ENCODE assay signal across 9 mouse cellular contexts in the genomic region with DNA sequence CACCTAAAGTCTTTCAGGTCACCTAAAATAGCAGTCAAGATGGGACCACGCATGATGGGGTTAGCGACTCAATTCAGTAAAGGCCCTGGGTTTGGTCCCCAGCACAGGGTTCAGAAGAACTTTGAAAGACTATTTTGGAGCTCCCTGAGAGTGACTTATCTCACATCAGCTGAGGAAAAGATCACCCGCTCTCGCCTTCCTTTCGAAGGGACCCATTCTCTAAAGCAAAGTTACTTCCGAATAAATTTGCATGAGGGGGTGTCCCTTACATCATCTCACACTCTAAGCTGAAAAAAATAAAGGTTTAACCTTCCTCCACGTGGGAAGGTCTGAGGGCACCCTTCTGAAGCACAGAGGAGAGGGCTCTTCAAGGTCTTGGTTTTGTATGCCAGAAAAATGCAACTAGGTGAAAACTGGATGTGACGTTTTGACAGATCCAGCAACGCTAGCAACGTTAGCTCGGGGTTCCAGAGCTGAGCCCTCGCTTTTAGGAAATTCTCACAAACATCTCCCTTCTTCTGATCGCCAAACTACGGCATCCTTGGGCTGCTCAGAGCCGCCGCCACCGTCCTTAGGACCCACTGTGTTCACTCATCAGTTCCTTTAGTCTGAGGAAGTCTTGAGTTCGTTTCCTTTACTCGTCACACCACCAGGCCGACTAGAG. TPM values are rescaled to one million over a fixed set of nuclear protein-coding genes. Genes with fewer than 3 reads are reported as not detected.
DNase-seq lines count a peak whose midpoint lies in the region; ATAC-seq and TF ChIP-seq lines count a peak whose summit lies in the region.
"Had no signal": no experiment of that assay in that cellular context is flagged by ENCODE, and none has a peak within 500 bp of the region (broad histone marks: within the 10 kb centered on the region; RNA-seq: fewer than 3 reads in every experiment).

No protein-coding gene starts in this region.

- peak overlapping the region; percentile 46 for H3K4me2 ChIP-seq in hindbrain, embryonic 11.5 days (replicated peaks; ENCODE audit: low read depth, low read length)

- H3K9ac ChIP-seq in ES-E14 (ENCODE audit: insufficient read depth, low read depth, low read length, poor library complexity, severe bottlenecking): peak overlapping the region; percentile 70
- H3K9ac ChIP-seq in hindbrain, embryonic 11.5 days (ENCODE audit: low read depth, low read length): peak overlapping the region; percentile 74; the same call in 1 of the 2 replicates

- H3K9me3 ChIP-seq in erythroblast, embryonic 14.5 days (ENCODE audit: control insufficient read depth, low read length): peaks cover 13% of the 10 kb centered on the region
- no peaks in the 10 kb centered on the region for H3K9me3 ChIP-seq in ES-E14 (ENCODE audit: control insufficient read depth, insufficient read depth, low read depth, low read length)
- no peaks in the 10 kb centered on the region for H3K9me3 ChIP-seq in hindbrain, embryonic 11.5 days (ENCODE audit: control insufficient read depth, low read length)

- DNase-seq in ES-E14 (ENCODE audit: low read depth, low spot score): no peak
- DNase-seq in hindbrain, embryonic 11.5 days (ENCODE audit: low spot score): no peak
- DNase-seq in lung, postnatal 36 days: peak; percentile 19
- peak; percentile 20 to 31 for DNase-seq in thymus, postnatal 10 days (ENCODE audit: low spot score in 2 of 2)
- DNase-seq in urinary bladder, adult 18-20 months (ENCODE audit: low spot score in 2 of 2): no peak
- no peak for DNase-seq in embryo, embryonic 9.5 days (ENCODE audit: extremely low spot score)

- no peaks in the 10 kb centered on the region for H3K36me3 ChIP-seq in erythroblast, embryonic 14.5 days (ENCODE audit: control insufficient read depth)
- H3K36me3 ChIP-seq in ES-E14 (ENCODE audit: control insufficient read depth, insufficient read depth, low read length, poor library complexity, severe bottlenecking): no peaks in the 10 kb centered on the region
- no peaks in the 10 kb centered on the region for H3K36me3 ChIP-seq in hindbrain, embryonic 11.5 days (ENCODE audit: control insufficient read depth, insufficient read depth, low read length)

- peak overlapping the region; percentile 94 for H3K4me3 ChIP-seq in erythroblast, embryonic 14.5 days (replicated peaks)
- H3K4me3 ChIP-seq in ES-E14 (ENCODE audit: insufficient read depth in 1 of 2, low read depth in 1 of 2, low read length in 2 of 2, poor library complexity in 1 of 2, severe bottlenecking in 1 of 2): peak overlapping the region; percentile 25 to 94; a peak in 3 of 4 replicates
- H3K4me3 ChIP-seq in hindbrain, embryonic 11.5 days (ENCODE audit: low read depth, low read length): peak overlapping the region; percentile 71

- no peak overlapping the region for H3K27ac ChIP-seq in ES-E14 (ENCODE audit: insufficient read depth, low read depth, low read length, poor library complexity, severe bottlenecking)
- H3K27ac ChIP-seq in hindbrain, embryonic 11.5 days (ENCODE audit: low read depth, low read length): no peak overlapping the region

- 20% methylated on average over 20 of the region's 20 CpGs for WGBS in hindbrain, embryonic 11.5 days

- ATAC-seq in erythroblast, adult 5-6 weeks (replicated peaks; ENCODE audit: low FRiP score, poor library complexity, severe bottlenecking): no peak; the same call in 1 of the 2 replicates
- ATAC-seq in hindbrain, embryonic 11.5 days (ENCODE audit: low FRiP score): peak; percentile 2; the same call in 1 of the 2 replicates

- peaks cover 22% of the 10 kb centered on the region for H3K4me1 ChIP-seq in erythroblast, embryonic 14.5 days (ENCODE audit: control insufficient read depth)
- H3K4me1 ChIP-seq in ES-E14 (ENCODE audit: control insufficient read depth in 2 of 2, insufficient read depth in 2 of 2, low read length in 2 of 2, poor library complexity in 1 of 2): peaks cover 0 to 4% of the 10 kb centered on the region in 2 experiments; a peak in 1 of 4 replicates
- no peaks in the 10 kb centered on the region for H3K4me1 ChIP-seq in hindbrain, embryonic 11.5 days (replicated peaks; ENCODE audit: control insufficient read depth, insufficient read depth, low read length)

- in situ Hi-C loops in ES-E14 (cut with MboI; ENCODE audit: low sequenced_read_pairs in 2 of 2, unreplicated experiment in 2 of 2): no loop called here

- peaks cover 55% of the 10 kb centered on the region for H3K27me3 ChIP-seq in erythroblast, embryonic 14.5 days (ENCODE audit: control insufficient read depth)
- peaks cover 43% of the 10 kb centered on the region for H3K27me3 ChIP-seq in hindbrain, embryonic 11.5 days (ENCODE audit: control insufficient read depth, insufficient read depth, low read length)

TF ChIP-seq in ES-E14, 5 proteins besides CTCF, POLR2A, EP300 and RAD21:
- TF ChIP-seq ZNF384 (IDR thresholded peaks at IDR 0.05; ENCODE audit: low read depth, low read length) (no peak), CHD2 (IDR thresholded peaks at IDR 0.05; ENCODE audit: low read depth, low read length) (no peak), HCFC1 (IDR thresholded peaks at IDR 0.05; ENCODE audit: borderline replicate concordance, insufficient read depth, low read length) (no peak), ZC3H11A (IDR thresholded peaks at IDR 0.05; ENCODE audit: borderline replicate concordance, low read depth, low read length) (no peak), MAFK (IDR thresholded peaks at IDR 0.05; ENCODE audit: insufficient read depth, low read depth, low read length) (no peak)

RNA-seq across cellular contexts. Expression of a gene that starts 0.5 kb away (rescaled TPM):
- polyA plus RNA-seq in erythroblast, embryonic 14.5 days (2012): 0.08 and 0.09 TPM in 2 replicates
- not detected in 2 replicates for total RNA-seq in erythroblast, adult 5-6 weeks (2015; ENCODE audit: low replicate concordance)
- 4.6 TPM in 1 of 2 replicates, not detected in the other for total RNA-seq in erythroblast, adult 5-6 weeks (2017; ENCODE audit: low replicate concordance)
- 0.22 and 0.63 TPM in 2 replicates for total RNA-seq in ES-E14 (2012; rRNA removed)
- 0.21 TPM in 1 of 2 replicates, not detected in the other for polyA plus RNA-seq in hindbrain, embryonic 11.5 days (2014; fragmentation: Nextera tagmentation; extraction: Ambion mirVana)

RNA-seq across cellular contexts. Expression of a gene that starts 4.6 kb away (rescaled TPM):
- polyA plus RNA-seq in erythroblast, embryonic 14.5 days (2012): not detected in 2 replicates
- 2.7 and 3.1 TPM in 2 replicates for total RNA-seq in erythroblast, adult 5-6 weeks (2015; ENCODE audit: low replicate concordance)
- total RNA-seq in erythroblast, adult 5-6 weeks (2017; ENCODE audit: low replicate concordance): 1.4 and 2.6 TPM in 2 replicates
- total RNA-seq in ES-E14 (2012; rRNA removed): 0.16 and 0.58 TPM in 2 replicates
- 0.11 and 0.60 TPM in 2 replicates for polyA plus RNA-seq in hindbrain, embryonic 11.5 days (2014; fragmentation: Nextera tagmentation; extraction: Ambion mirVana)

RNA-seq across cellular contexts. Expression of a gene that starts 36.7 kb away (rescaled TPM):
- 13.5 and 13.6 TPM in 2 replicates for polyA plus RNA-seq in erythroblast, embryonic 14.5 days (2012)
- total RNA-seq in erythroblast, adult 5-6 weeks (2015; ENCODE audit: low replicate concordance): 20.5 and 31.9 TPM in 2 replicates
- 37.9 and 51.6 TPM in 2 replicates for total RNA-seq in erythroblast, adult 5-6 weeks (2017; ENCODE audit: low replicate concordance)
- total RNA-seq in ES-E14 (2012; rRNA removed): 45.4 and 55.3 TPM in 2 replicates
- 10.9 and 12.2 TPM in 2 replicates for polyA plus RNA-seq in hindbrain, embryonic 11.5 days (2014; fragmentation: Nextera tagmentation; extraction: Ambion mirVana)

RNA-seq across cellular contexts. Expression of a gene that starts 47.6 kb away (rescaled TPM):
- polyA plus RNA-seq in erythroblast, embryonic 14.5 days (2012): not detected in 2 replicates
- not detected in 2 replicates for total RNA-seq in erythroblast, adult 5-6 weeks (2015; ENCODE audit: low replicate concordance)
- total RNA-seq in erythroblast, adult 5-6 weeks (2017; ENCODE audit: low replicate concordance): not detected in 2 replicates
- not detected in 2 replicates for total RNA-seq in ES-E14 (2012; rRNA removed)
- not detected in 2 replicates for polyA plus RNA-seq in hindbrain, embryonic 11.5 days (2014; fragmentation: Nextera tagmentation; extraction: Ambion mirVana)
- polyA plus RNA-seq: large intestine, adult 2 months had no signal

Comparison
In these comparisons a context has a peak if more than half of its experiments do, and no peak if none do; other contexts are left out.
1. DNase-seq: peak in lung, postnatal 36 days (single experiment) and thymus, postnatal 10 days (2 of 2); none in ES-E14 (single experiment), hindbrain, embryonic 11.5 days (single experiment), urinary bladder, adult 18-20 months (0 of 2) and embryo, embryonic 9.5 days (single experiment).
2. Peak in every context shown above with its lines, with median percentiles within 50 percentile points of each other: H3K4me3 ChIP-seq.